Mouse (Mus musculus) right cerebral cortex, postnatal 25 days (tissue): ENCODE measurements around the gene Slc5a2.
A peak's percentile ranks its signal among the peaks of the same experiment; 100 is the strongest.

ENCODE experiments used
- DNase-seq: peaks from one replicate; pipeline ENCODE4 v3.0.0; 2022

Slc5a2 gene

GRCm38 (mm10) chr7:128265411-128265810, at the start of gene Slc5a2:
Slc5a2 (plus strand) TSS chr7:128265657.
- DNase-seq: no peak

GRCm38 (mm10) chr7:128219952-128220351, 45.5 kb upstream of the Slc5a2 start:
- DNase-seq: no peak

GRCm38 (mm10) chr7:128220936-128221335, 44.5 kb upstream of the Slc5a2 start:
- no peak for DNase-seq

GRCm38 (mm10) chr7:128231741-128232140, 33.7 kb upstream of the Slc5a2 start:
- DNase-seq: no peak

GRCm38 (mm10) chr7:128234796-128235195, 30.7 kb upstream of the Slc5a2 start:
- no peak for DNase-seq

- DNase-seq: no peak
These were observed 30.0 kb upstream of the Slc5a2 start for GRCm38 (mm10) chr7:128235481-128235880.

- DNase-seq: no peak
These were observed 29.0 kb upstream of the Slc5a2 start for GRCm38 (mm10) chr7:128236426-128236825.

- peak; percentile 82 for DNase-seq
These were observed 28.4 kb upstream of the Slc5a2 start, which contains the start of gene Armc5 for GRCm38 (mm10) chr7:128236856-128237592. Armc5 (plus strand) TSS chr7:128237342.

GRCm38 (mm10) chr7:128237593-128237926, 27.9 kb upstream of the Slc5a2 start:
- DNase-seq: no peak

GRCm38 (mm10) chr7:128237927-128238778, 27.3 kb upstream of the Slc5a2 start, which contains the start of gene 9130023H24Rik:
9130023H24Rik (minus strand) TSS chr7:128238031.
- peak; percentile 100 for DNase-seq

- DNase-seq: no peak
These were observed 26.5 kb upstream of the Slc5a2 start for GRCm38 (mm10) chr7:128238991-128239390.

- DNase-seq: no peak
These were observed 25.2 kb upstream of the Slc5a2 start for GRCm38 (mm10) chr7:128240131-128240784.

- DNase-seq: no peak
These were observed 23.1 kb upstream of the Slc5a2 start for GRCm38 (mm10) chr7:128242331-128242730.

GRCm38 (mm10) chr7:128243921-128244320, 21.5 kb upstream of the Slc5a2 start:
- DNase-seq: no peak

GRCm38 (mm10) chr7:128244410-128245025, 20.9 kb upstream of the Slc5a2 start:
- no peak for DNase-seq

GRCm38 (mm10) chr7:128245547-128245946, 19.9 kb upstream of the Slc5a2 start:
- DNase-seq: no peak

GRCm38 (mm10) chr7:128246496-128247391, 18.7 kb upstream of the Slc5a2 start, which contains the start of gene Tgfb1i1:
Tgfb1i1 (plus strand) TSS chr7:128246812.
- peak; percentile 63 for DNase-seq

- DNase-seq: peak; percentile 75
These were observed 18.0 kb upstream of the Slc5a2 start for GRCm38 (mm10) chr7:128247443-128247842.

- no peak for DNase-seq
These were observed 17.1 kb upstream of the Slc5a2 start for GRCm38 (mm10) chr7:128248081-128249042.

- DNase-seq: no peak
These were observed 15.5 kb upstream of the Slc5a2 start for GRCm38 (mm10) chr7:128249998-128250397.

GRCm38 (mm10) chr7:128251946-128252345, 13.5 kb upstream of the Slc5a2 start:
- no peak for DNase-seq
